Mouse (Mus musculus) brown adipose tissue, adult 24 weeks (tissue): ENCODE measurements at regions not wholly inside any gene's neighbourhood (a gene's known extent, or its start where the extent isn't known, plus 50 kb on each side); places are given as distances from the start of the nearest gene placed in this dataset.

Experiments
- H3K27ac ChIP-seq: fragments of 200-500 bp; replicated peaks from 2 replicates; pipeline ENCODE4 v1.5.1; 2012; ENCODE audit warnings: low read depth, mild to moderate bottlenecking, low read length
- H3K4me1 ChIP-seq: fragments of 200-500 bp; 2 replicates; pipeline ENCODE4 v1.6.1; 2012; ENCODE audit warnings: low read length, mixed read lengths; ENCODE audit not compliant: control insufficient read depth, insufficient read depth, insufficient read length
- H3K4me3 ChIP-seq: fragments of 200-500 bp; 2 replicates; pipeline ENCODE4 v1.5.1; 2012; ENCODE audit warnings: low read depth, mild to moderate bottlenecking, low read length, moderate library complexity; ENCODE audit not compliant: insufficient read depth

DNA sequence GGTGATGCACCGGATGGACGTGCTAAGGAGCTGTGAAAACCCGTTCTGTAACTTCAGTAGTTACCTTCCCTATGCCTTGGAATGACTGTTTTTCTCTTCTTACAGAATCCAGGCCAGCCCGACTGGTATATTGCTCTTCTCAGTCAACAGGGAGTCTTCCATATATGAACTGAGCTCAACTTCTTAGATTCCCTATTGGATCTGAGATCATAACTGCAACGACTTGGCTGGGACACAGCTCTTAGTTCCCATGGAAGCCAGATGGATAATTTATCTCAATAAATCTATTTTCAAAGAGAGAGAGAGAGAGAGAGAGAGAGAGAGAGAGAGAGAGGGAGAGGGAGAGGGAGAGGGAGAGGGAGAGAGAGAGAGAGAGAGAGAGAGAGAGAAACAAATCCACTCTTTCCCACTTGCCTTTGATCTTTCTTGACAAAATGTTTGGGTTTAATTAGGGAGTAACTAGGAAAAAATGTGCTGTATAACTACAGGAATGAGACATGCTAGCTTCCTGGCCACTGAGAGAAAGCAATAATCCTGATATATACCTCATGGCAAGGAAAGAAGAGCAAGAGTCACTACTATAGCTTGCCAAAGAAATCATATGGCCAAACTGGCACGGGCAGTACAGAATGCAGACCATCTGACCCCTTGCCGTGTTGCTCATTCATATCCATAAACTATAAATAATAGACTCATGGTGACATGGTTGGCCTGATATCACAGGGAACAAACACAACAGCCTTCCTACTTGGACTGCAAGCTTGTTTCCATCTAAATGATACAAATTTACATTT, 73.3 kb upstream of the Cnksr3 start:
- Histone ChIP-seq H3K27ac (no peak overlapping the region), H3K4me3 (no peak overlapping the region), H3K4me1 (no peaks in the 10 kb centered on the region)

DNA sequence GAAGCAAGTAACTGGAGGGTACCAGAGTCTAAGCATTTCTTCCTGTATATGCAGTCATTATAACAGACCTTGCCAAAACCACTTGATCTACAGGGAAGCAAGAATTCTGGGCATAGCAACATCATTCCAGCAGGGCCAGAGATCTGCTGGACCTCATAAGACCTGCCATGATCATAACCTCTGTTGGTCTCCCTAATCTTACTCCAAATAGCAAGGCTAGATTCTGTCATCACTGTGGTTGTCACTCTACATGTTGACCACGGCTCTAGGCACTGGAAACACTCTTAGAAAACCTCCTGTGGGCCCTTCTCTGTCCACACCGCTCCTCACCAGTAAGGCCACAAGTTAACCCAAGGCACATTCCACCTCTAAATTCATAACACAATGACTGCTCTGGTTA, 68.4 kb upstream of the Cnksr3 start:
- Histone ChIP-seq H3K4me3 (no peak overlapping the region), H3K4me1 (no peaks in the 10 kb centered on the region), H3K27ac (no peak overlapping the region)

DNA sequence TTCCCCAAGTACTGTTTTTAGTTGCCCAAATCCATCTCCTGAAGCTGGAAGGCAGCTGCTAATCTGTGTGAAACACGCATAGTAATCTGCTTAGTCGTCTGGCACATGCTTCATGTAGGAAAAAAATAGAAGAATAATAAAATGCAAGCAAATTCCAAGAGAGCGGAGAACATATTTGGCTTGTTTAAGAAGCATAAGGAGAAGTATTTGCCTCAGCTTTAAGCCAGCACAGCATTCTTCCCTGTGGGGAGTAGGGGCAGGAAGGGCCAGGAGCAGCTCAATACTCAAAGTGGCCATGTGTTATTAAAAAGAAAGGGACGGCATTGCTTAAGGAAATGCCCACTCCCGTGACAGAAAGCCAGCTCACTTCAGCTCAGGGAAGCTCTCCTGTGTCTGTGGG, 66.8 kb upstream of the Cnksr3 start:
- Histone ChIP-seq H3K4me3 (no peak overlapping the region), H3K27ac (no peak overlapping the region), H3K4me1 (no peaks in the 10 kb centered on the region)

DNA sequence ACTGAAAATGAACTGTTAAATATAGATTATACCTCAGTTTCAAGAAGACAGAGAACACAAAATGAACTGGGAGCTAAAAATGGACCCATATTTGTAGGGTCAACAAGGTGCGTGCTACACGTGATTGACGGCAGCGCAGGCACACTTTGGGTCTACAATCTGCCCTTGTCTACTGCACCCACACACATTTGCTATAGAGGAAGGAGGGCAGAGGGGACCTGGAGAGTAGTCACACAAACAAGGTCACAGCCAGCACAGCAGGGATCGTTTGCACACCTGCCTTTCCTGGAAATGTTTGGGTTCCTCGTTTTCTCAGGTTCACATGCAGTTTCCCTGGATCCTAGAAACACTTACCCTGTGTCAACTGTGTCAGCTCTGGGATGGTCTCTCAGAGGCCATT, 63.3 kb upstream of the Cnksr3 start:
- no peak overlapping the region for H3K27ac ChIP-seq
- H3K4me3 ChIP-seq = no peak overlapping the region
- peaks cover 5% of the 10 kb centered on the region; the same call in 1 of the 2 replicates for H3K4me1 ChIP-seq

DNA sequence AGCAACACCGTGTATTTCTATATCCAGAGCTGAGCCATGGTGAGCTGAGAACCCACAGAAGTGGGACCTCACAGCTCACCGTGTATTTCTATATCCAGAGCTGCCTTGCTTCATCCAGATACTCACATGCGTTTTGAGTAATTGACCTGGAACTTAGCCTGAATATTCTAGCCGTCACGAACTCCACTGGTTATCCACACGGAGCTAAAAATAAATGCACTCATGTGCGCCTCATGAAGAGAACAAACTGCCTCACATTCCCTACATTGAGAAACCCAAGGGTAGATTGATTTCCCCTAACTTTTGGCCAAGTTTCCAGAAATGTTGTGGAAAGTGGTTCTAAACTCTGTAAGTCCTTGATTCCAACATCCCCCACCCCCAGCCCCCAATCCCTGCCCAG, 62.4 kb upstream of the Cnksr3 start:
- Histone ChIP-seq H3K4me1 (peaks cover 6% of the 10 kb centered on the region; the same call in 1 of the 2 replicates), H3K4me3 (no peak overlapping the region), H3K27ac (no peak overlapping the region)

DNA sequence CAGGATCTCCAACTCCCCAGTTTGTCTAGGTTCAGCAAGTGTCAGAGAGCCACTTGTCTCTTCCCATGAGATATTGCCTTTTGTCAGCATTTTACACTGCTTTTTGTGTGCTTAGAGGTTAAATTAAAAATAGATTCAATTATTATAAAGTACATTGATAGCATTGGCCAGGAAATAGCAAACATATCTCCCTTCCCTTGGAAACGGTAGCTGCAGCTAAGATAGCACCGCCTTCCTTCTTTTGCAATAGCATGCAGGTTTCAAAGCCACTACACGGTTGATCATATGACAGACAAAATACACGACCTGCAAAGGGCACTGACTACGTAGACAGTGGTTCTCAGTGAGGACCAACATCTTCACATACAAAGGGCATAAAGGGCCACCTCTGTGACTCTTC, 59.1 kb upstream of the Cnksr3 start:
- Histone ChIP-seq H3K4me3 (no peak overlapping the region), H3K4me1 (peaks cover 11% of the 10 kb centered on the region)

GRCm38 (mm10) chr10:7268386-7269033, 56.5 kb upstream of the Cnksr3 start:
- no peak overlapping the region for H3K27ac ChIP-seq

More for the DNA sequence above, 59.1 kb upstream of the Cnksr3 start:
- H3K27ac ChIP-seq = no peak overlapping the region

GRCm38 (mm10) chr10:7267903-7268302, 55.9 kb upstream of the Cnksr3 start:
- peaks cover 11% of the 10 kb centered on the region for H3K4me1 ChIP-seq
- H3K27ac ChIP-seq = no peak overlapping the region
- no peak overlapping the region for H3K4me3 ChIP-seq

More at GRCm38 (mm10) chr10:7268386-7269033, 56.5 kb upstream of the Cnksr3 start:
- no peak overlapping the region for H3K4me3 ChIP-seq
- H3K4me1 ChIP-seq = peaks cover 11% of the 10 kb centered on the region

- H3K27ac ChIP-seq = no peak overlapping the region
- no peak overlapping the region for H3K4me3 ChIP-seq
- peaks cover 11% of the 10 kb centered on the region for H3K4me1 ChIP-seq
Observed at GRCm38 (mm10) chr10:7267106-7267505, 55.1 kb upstream of the Cnksr3 start.

- Histone ChIP-seq H3K4me1 (peaks cover 7% of the 10 kb centered on the region), H3K27ac (no peak overlapping the region), H3K4me3 (no peak overlapping the region)
Observed at GRCm38 (mm10) chr10:7265412-7265811, 53.4 kb upstream of the Cnksr3 start.

DNA sequence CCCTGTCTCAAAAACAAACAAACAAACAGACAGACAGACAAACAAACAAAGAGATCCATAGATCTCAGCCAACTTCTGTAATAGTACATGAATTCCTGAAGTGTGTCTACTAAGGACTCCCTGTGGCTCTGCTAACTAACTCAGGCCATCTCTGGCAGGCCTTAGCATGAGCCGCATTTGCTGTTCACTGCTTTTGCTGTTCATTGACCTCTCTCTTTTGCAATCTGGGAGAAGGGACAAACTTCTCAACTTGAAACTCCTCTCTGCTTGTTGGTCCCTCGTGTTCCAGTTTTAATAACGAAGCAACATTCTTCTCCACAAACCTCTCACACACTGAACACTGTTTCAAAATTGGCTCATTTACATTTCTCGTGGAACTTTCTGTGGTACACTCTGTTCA, 52.7 kb upstream of the Cnksr3 start:
- no peak overlapping the region for H3K4me3 ChIP-seq
- H3K4me1 ChIP-seq = peaks cover 7% of the 10 kb centered on the region
- no peak overlapping the region for H3K27ac ChIP-seq
